Mouse (Mus musculus) liver, embryonic 16.5 days (tissue): ENCODE measurements around the gene Rbm28. TPM values are rescaled to one million over a fixed set of nuclear protein-coding genes. Genes with fewer than 3 reads are reported as not detected.

Experiments
- ATAC-seq: fragments of 200-750 bp; cut with Nextera tagmentation; 2 replicates; pipeline ENCODE4 v1.8.0; 2017; ENCODE audit warnings: low read depth, mild to moderate bottlenecking, moderate number of reproducible peaks, moderate library complexity
- H3K27ac ChIP-seq: fragments of 300-500 bp; sonication (generic); 2 replicates; pipeline ENCODE4 v1.5.1; 2014; ENCODE audit warnings: mild to moderate bottlenecking, low read length
- H3K27me3 ChIP-seq: fragments of 300-500 bp; sonication (generic); 2 replicates; pipeline ENCODE4 v1.6.1; 2014; ENCODE audit warnings: low read depth, low read length, mixed read lengths; ENCODE audit not compliant: control insufficient read depth, insufficient read depth
- H3K36me3 ChIP-seq: fragments of 300-500 bp; sonication (generic); 2 replicates; pipeline ENCODE4 v1.6.1; 2014; ENCODE audit warnings: mild to moderate bottlenecking; ENCODE audit not compliant: control insufficient read depth, insufficient read depth
- H3K4me1 ChIP-seq: fragments of 300-500 bp; sonication (generic); 2 replicates; pipeline ENCODE4 v1.6.1; 2014; ENCODE audit warnings: low read depth, low read length, mixed read lengths; ENCODE audit not compliant: control insufficient read depth
- H3K4me2 ChIP-seq: fragments of 300-500 bp; sonication (generic); 2 replicates; pipeline ENCODE4 v1.6.1; 2014; ENCODE audit warnings: low read depth, low read length, mixed read lengths
- H3K4me3 ChIP-seq: fragments of 300-500 bp; sonication (generic); 2 replicates; pipeline ENCODE4 v1.5.1; 2014; ENCODE audit warnings: low read depth, mild to moderate bottlenecking, low read length
- H3K9ac ChIP-seq: fragments of 300-500 bp; sonication (generic); 2 replicates; pipeline ENCODE4 v1.6.1; 2014; ENCODE audit warnings: low read depth, low read length
- H3K9me3 ChIP-seq: fragments of 300-500 bp; sonication (generic); replicated peaks from 2 replicates; pipeline ENCODE4 v1.6.1; 2016; ENCODE audit warnings: low read length; ENCODE audit not compliant: control insufficient read depth
- WGBS: fragments of 180-500 bp; shearing (Covaris S2); extraction: QIAGEN DNeasy Blood & Tissue Kit; methylation state at CpG from one replicate; pipeline ENCODE4 v1.1.7; 2014; ENCODE audit not compliant: insufficient replicate concordance; 5-methylcytosine and 5-hydroxymethylcytosine counted together
- polyA plus RNA-seq: library from polyadenylated mRNA; unstranded; fragments of >200 nt; fragmentation: Nextera tagmentation; extraction: Ambion mirVana; gene quantifications from 2 replicates; pipeline ENCODE4 v1.2.1, GENCODE M21; 2015

Rbm28 gene
- polyA plus RNA-seq, 1 experiment from 2014 or later = 8.9 TPM

- Histone ChIP-seq H3K27me3 (no peaks in the 10 kb centered on the region), H3K4me2 (no peak overlapping the region), H3K4me3 (no peak overlapping the region), H3K9ac (no peak overlapping the region), H3K9me3 (peaks cover 3% of the 10 kb centered on the region), H3K27ac (no peak overlapping the region), H3K4me1 (no peaks in the 10 kb centered on the region), H3K36me3 (no peaks in the 10 kb centered on the region)
- WGBS = 49% methylated on average over 1 of the region's 1 CpGs
- ATAC-seq = no peak
Measured at GRCm38 (mm10) chr6:29108376-29108775, 56.4 kb downstream of the Rbm28 start.

- Histone ChIP-seq H3K27me3 (no peaks in the 10 kb centered on the region), H3K4me3 (no peak overlapping the region), H3K9me3 (no peaks in the 10 kb centered on the region), H3K4me1 (no peaks in the 10 kb centered on the region), H3K9ac (no peak overlapping the region), H3K27ac (no peak overlapping the region), H3K36me3 (no peaks in the 10 kb centered on the region), H3K4me2 (no peak overlapping the region)
- WGBS = 63% methylated on average over 9 of the region's 9 CpGs
- no peak for ATAC-seq
Measured at GRCm38 (mm10) chr6:29101248-29101864, 63.5 kb downstream of the Rbm28 start.

GRCm38 (mm10) chr6:29100423-29100822, 64.4 kb downstream of the Rbm28 start:
- Histone ChIP-seq H3K4me1 (no peaks in the 10 kb centered on the region), H3K9ac (no peak overlapping the region), H3K27me3 (no peaks in the 10 kb centered on the region), H3K9me3 (no peaks in the 10 kb centered on the region), H3K4me3 (no peak overlapping the region), H3K4me2 (no peak overlapping the region), H3K27ac (no peak overlapping the region), H3K36me3 (no peaks in the 10 kb centered on the region)
- ATAC-seq = no peak
- WGBS = 33% methylated on average over 3 of the region's 3 CpGs

- no peak overlapping the region for H3K9ac ChIP-seq
Measured at GRCm38 (mm10) chr6:29099536-29100170, 65.2 kb downstream of the Rbm28 start.

GRCm38 (mm10) chr6:29092904-29093303, 71.9 kb downstream of the Rbm28 start:
- 51% methylated on average over 11 of the region's 11 CpGs for WGBS
- no peaks in the 10 kb centered on the region for H3K36me3 ChIP-seq
- no peaks in the 10 kb centered on the region for H3K9me3 ChIP-seq
- ATAC-seq = no peak
- H3K4me1 ChIP-seq = no peaks in the 10 kb centered on the region
- no peak overlapping the region for H3K4me2 ChIP-seq
- H3K4me3 ChIP-seq = no peak overlapping the region
- no peaks in the 10 kb centered on the region for H3K27me3 ChIP-seq
- H3K27ac ChIP-seq = no peak overlapping the region
- no peak overlapping the region for H3K9ac ChIP-seq

More at GRCm38 (mm10) chr6:29099536-29100170, 65.2 kb downstream of the Rbm28 start:
- Histone ChIP-seq H3K4me3 (no peak overlapping the region), H3K27me3 (no peaks in the 10 kb centered on the region), H3K9me3 (no peaks in the 10 kb centered on the region), H3K36me3 (no peaks in the 10 kb centered on the region), H3K27ac (no peak overlapping the region), H3K4me1 (no peaks in the 10 kb centered on the region), H3K4me2 (no peak overlapping the region)
- ATAC-seq = 0 out of 2 replicates have a peak, but pooled peaks have one; percentile 24
- WGBS = 50% methylated on average over 14 of the region's 14 CpGs

GRCm38 (mm10) chr6:29092234-29092633, 72.6 kb downstream of the Rbm28 start:
- H3K9ac ChIP-seq = no peak overlapping the region
- ATAC-seq = no peak
- no peaks in the 10 kb centered on the region for H3K9me3 ChIP-seq
- WGBS = 72% methylated on average over 7 of the region's 7 CpGs
- no peaks in the 10 kb centered on the region for H3K27me3 ChIP-seq
- H3K36me3 ChIP-seq = no peaks in the 10 kb centered on the region
- no peak overlapping the region for H3K4me3 ChIP-seq
- no peaks in the 10 kb centered on the region for H3K4me1 ChIP-seq
- no peak overlapping the region for H3K27ac ChIP-seq
- no peak overlapping the region for H3K4me2 ChIP-seq

GRCm38 (mm10) chr6:29087921-29088709, 76.7 kb downstream of the Rbm28 start:
- Histone ChIP-seq H3K4me1 (no peaks in the 10 kb centered on the region), H3K9me3 (no peaks in the 10 kb centered on the region), H3K9ac (no peak overlapping the region), H3K27me3 (no peaks in the 10 kb centered on the region), H3K36me3 (no peaks in the 10 kb centered on the region), H3K4me3 (no peak overlapping the region), H3K27ac (no peak overlapping the region), H3K4me2 (no peak overlapping the region)
- 37% methylated on average over 7 of the region's 7 CpGs for WGBS
- no peak for ATAC-seq

GRCm38 (mm10) chr6:29084401-29084800, 80.4 kb downstream of the Rbm28 start:
- no peak overlapping the region for H3K4me2 ChIP-seq
- H3K4me1 ChIP-seq = no peaks in the 10 kb centered on the region
- H3K9me3 ChIP-seq = no peaks in the 10 kb centered on the region
- ATAC-seq = no peak
- no peak overlapping the region for H3K4me3 ChIP-seq
- no peaks in the 10 kb centered on the region for H3K27me3 ChIP-seq
- no peak overlapping the region for H3K27ac ChIP-seq
- no peaks in the 10 kb centered on the region for H3K36me3 ChIP-seq
- no peak overlapping the region for H3K9ac ChIP-seq
- 59% methylated on average over 7 of the region's 7 CpGs for WGBS
